Mouse (Mus musculus) olfactory bulb, adult 2 months (tissue): ENCODE measurements around the gene Tet1.

ENCODE experiments used
- CTCF ChIP-seq: fragments of 200-500 bp; IDR thresholded peaks from 2 replicates; pipeline ENCODE4 v1.5.1; 2012; ENCODE audit warnings: low read depth, mild to moderate bottlenecking, low read length, moderate library complexity; ENCODE audit not compliant: insufficient read depth
- POLR2A ChIP-seq: fragments of 200-500 bp; IDR thresholded peaks from 2 replicates; pipeline ENCODE4 v1.6.1; 2012; ENCODE audit warnings: mild to moderate bottlenecking, low read depth, low read length, moderate library complexity; ENCODE audit not compliant: insufficient read depth

DNA sequence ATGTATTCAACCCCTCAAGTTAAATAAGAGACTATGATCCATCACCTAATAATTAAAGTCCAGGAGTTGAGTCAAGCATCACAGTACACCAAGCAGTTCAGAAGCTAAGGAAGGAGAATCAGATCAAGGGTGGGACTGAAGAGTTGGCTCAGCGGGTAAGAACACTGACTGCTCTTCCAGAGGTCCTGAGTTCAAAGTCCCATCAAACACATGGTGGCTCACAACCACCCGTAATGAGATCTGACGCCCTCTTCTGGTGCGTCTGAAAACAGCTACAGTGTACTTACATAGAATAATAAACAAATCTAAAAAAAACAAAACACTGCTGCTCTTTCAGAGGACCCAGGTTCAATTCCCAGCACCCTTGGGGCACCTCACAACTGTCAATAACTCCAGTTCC, 34.0 kb downstream of the Tet1 start:
- TF ChIP-seq CTCF (no peak), POLR2A (no peak)
